Comparison of ENCODE assay signal across 14 mouse cellular contexts in the genomic region with DNA sequence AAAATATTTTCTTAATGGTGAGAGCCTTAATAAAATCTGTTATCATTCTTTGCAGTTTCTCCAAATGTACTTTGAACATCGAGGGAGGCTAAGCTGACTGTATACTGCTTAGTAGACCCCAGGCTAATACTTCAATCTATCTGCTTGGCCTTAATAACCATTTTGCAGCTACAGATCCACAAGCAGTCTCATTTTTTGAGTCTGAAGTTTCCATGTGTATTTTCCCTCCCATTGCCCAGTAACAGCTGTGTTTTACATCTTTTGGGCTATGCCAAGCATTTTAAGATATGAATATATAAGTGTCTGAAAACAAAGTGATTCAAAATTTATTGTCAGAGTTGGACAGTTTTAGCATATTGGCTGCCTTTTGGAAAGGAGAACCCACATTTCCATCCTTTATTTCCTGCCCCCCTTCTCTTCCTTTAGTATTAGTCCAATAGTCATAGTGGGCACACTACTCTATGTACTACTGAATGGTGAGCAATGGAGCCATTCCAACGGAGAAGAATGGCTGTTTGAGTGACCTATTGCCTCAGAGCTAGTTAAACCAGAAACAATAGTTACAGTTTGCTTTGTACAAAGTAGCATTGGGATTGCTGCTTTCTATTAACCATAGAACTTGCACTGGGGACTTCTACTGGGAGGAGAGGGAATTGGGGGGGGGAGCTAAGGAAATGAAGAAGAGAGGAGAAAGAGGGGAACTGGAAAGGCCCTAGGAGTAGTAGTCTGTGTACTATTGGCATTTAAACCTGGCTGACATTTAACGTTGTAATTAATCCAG. TPM values are rescaled to one million over a fixed set of nuclear protein-coding genes. Genes with fewer than 3 reads are reported as not detected.
DNase-seq lines count a peak whose midpoint lies in the region; ATAC-seq and TF ChIP-seq lines count a peak whose summit lies in the region.
"Had no signal": no experiment of that assay in that cellular context is flagged by ENCODE, and none has a peak within 500 bp of the region (broad histone marks: within the 10 kb centered on the region; RNA-seq: fewer than 3 reads in every experiment).

No protein-coding gene starts in this region.

- peaks cover 53% of the 10 kb centered on the region for H3K36me3 ChIP-seq in heart, embryonic 10.5 days
- H3K36me3 ChIP-seq in lung, embryonic 14.5 days (ENCODE audit: insufficient read depth), result peaks cover 61% of the 10 kb centered on the region
- peaks cover 22% of the 10 kb centered on the region for H3K36me3 ChIP-seq in hindbrain, embryonic 13.5 days
- H3K36me3 ChIP-seq in neural tube, embryonic 15.5 days, result no peaks in the 10 kb centered on the region

- intact Hi-C loops in heart, postnatal 25 days (cut with DNase I), result no loop called here

- H3K4me1 ChIP-seq in heart, embryonic 10.5 days, result peaks cover 39% of the 10 kb centered on the region
- peaks cover 9% of the 10 kb centered on the region; the same call in 1 of the 2 replicates for H3K4me1 ChIP-seq in lung, embryonic 14.5 days (ENCODE audit: insufficient read depth)
- H3K4me1 ChIP-seq in hindbrain, embryonic 13.5 days (replicated peaks), result peaks cover 54% of the 10 kb centered on the region
- H3K4me1 ChIP-seq in neural tube, embryonic 15.5 days, result peaks cover 46% of the 10 kb centered on the region

- peak; percentile 13 for DNase-seq in heart, embryonic 10.5 days (ENCODE audit: low spot score)
- DNase-seq in heart, postnatal 25 days (ENCODE audit: low spot score), result no peak
- DNase-seq in lung, embryonic 14.5 days, result peak; percentile 76
- no peak for DNase-seq in lung, postnatal 36 days
- no peak for DNase-seq in gastrocnemius, adult 18-20 months (ENCODE audit: low spot score)
- no peak for DNase-seq in right cerebral cortex, postnatal 10 days (ENCODE audit: low spot score in 2 of 2)
- DNase-seq: adrenal gland, adult 2 months; gastrocnemius, postnatal 36 days; kidney, postnatal 36 days; left cerebral cortex, postnatal 4 days; liver, embryonic 13.5 days; thymus, postnatal 25 days had no signal

- no peaks in the 10 kb centered on the region for H3K9me3 ChIP-seq in heart, embryonic 10.5 days
- no peaks in the 10 kb centered on the region for H3K9me3 ChIP-seq in lung, embryonic 14.5 days (ENCODE audit: low read depth, low read length)
- no peaks in the 10 kb centered on the region for H3K9me3 ChIP-seq in hindbrain, embryonic 13.5 days
- no peaks in the 10 kb centered on the region for H3K9me3 ChIP-seq in neural tube, embryonic 15.5 days (replicated peaks)
- H3K9me3 ChIP-seq: liver, embryonic 13.5 days had no signal

- peak overlapping the region; percentile 23; the same call in 1 of the 2 replicates for H3K9ac ChIP-seq in lung, embryonic 14.5 days
- H3K9ac ChIP-seq in hindbrain, embryonic 13.5 days, result peak overlapping the region; percentile 43; the same call in 1 of the 2 replicates
- 0 out of 2 replicates have a peak overlapping the region, but pooled peaks have one; percentile 3 for H3K9ac ChIP-seq in neural tube, embryonic 15.5 days (replicated peaks)
- H3K9ac ChIP-seq: liver, embryonic 13.5 days had no signal

- H3K4me3 ChIP-seq in heart, embryonic 10.5 days, result no peak overlapping the region
- no peak overlapping the region for H3K4me3 ChIP-seq in lung, embryonic 14.5 days (ENCODE audit: low read depth, low read length)
- peak overlapping the region; percentile 11; the same call in 1 of the 2 replicates for H3K4me3 ChIP-seq in hindbrain, embryonic 13.5 days
- H3K4me3 ChIP-seq in neural tube, embryonic 15.5 days (replicated peaks), result no peak overlapping the region
- H3K4me3 ChIP-seq: liver, embryonic 13.5 days had no signal

- 53% methylated on average over 3 of the region's 3 CpGs for WGBS in heart, embryonic 10.5 days
- WGBS in lung, embryonic 14.5 days, result 18% methylated on average over 3 of the region's 3 CpGs
- 41% methylated on average over 3 of the region's 3 CpGs for WGBS in hindbrain, embryonic 13.5 days
- WGBS in neural tube, embryonic 15.5 days, result 23% methylated on average over 3 of the region's 3 CpGs

- H3K27ac ChIP-seq in heart, embryonic 10.5 days, result 0 out of 2 replicates have a peak overlapping the region, but pooled peaks have one; percentile 22
- H3K27ac ChIP-seq in lung, embryonic 14.5 days (ENCODE audit: low read depth), result peak overlapping the region; percentile 100
- H3K27ac ChIP-seq in hindbrain, embryonic 13.5 days, result peak overlapping the region; percentile 62
- H3K27ac ChIP-seq in neural tube, embryonic 15.5 days (replicated peaks), result peak overlapping the region; percentile 28; the same call in 1 of the 2 replicates
- H3K27ac ChIP-seq: liver, embryonic 13.5 days had no signal

- peak overlapping the region; percentile 62 for H3K4me2 ChIP-seq in lung, embryonic 14.5 days
- peak overlapping the region; percentile 89 for H3K4me2 ChIP-seq in hindbrain, embryonic 13.5 days
- H3K4me2 ChIP-seq in neural tube, embryonic 15.5 days, result peak overlapping the region; percentile 87
- H3K4me2 ChIP-seq: liver, embryonic 13.5 days had no signal

- ATAC-seq in lung, embryonic 14.5 days (ENCODE audit: insufficient read depth), result peak; percentile 67
- ATAC-seq in hindbrain, embryonic 13.5 days (ENCODE audit: low FRiP score), result no peak
- no peak for ATAC-seq in neural tube, embryonic 15.5 days (ENCODE audit: low FRiP score)

- no peak for TF ChIP-seq CTCF in lung, embryonic 14.5 days (IDR thresholded peaks at IDR 0.05; ENCODE audit: low read depth)

- no peaks in the 10 kb centered on the region for H3K27me3 ChIP-seq in heart, embryonic 10.5 days (ENCODE audit: insufficient read depth, poor library complexity, severe bottlenecking)
- no peaks in the 10 kb centered on the region for H3K27me3 ChIP-seq in lung, embryonic 14.5 days (ENCODE audit: insufficient read depth, low read length)
- H3K27me3 ChIP-seq in hindbrain, embryonic 13.5 days, result no peaks in the 10 kb centered on the region
- H3K27me3 ChIP-seq in neural tube, embryonic 15.5 days (replicated peaks), result no peaks in the 10 kb centered on the region
- H3K27me3 ChIP-seq: liver, embryonic 13.5 days had no signal

RNA-seq across cellular contexts. Expression of a gene that starts 12.7 kb away (rescaled TPM):
- 111 and 139 TPM in 2 replicates for polyA plus RNA-seq in heart, embryonic 10.5 days (2016; fragmentation: Nextera tagmentation; extraction: Ambion mirVana)
- 10 to 100 TPM; 26.5 to 31.4 TPM for total RNA-seq in heart, postnatal 25 days (2021)
- 122 and 132 TPM in 2 replicates for polyA plus RNA-seq in lung, embryonic 14.5 days (2014; fragmentation: Nextera tagmentation; extraction: Ambion mirVana)
- polyA plus RNA-seq in hindbrain, embryonic 13.5 days (2015; fragmentation: Nextera tagmentation; extraction: Ambion mirVana), result 211 and 212 TPM in 2 replicates
- polyA plus RNA-seq in neural tube, embryonic 15.5 days (2015; fragmentation: Nextera tagmentation; extraction: Ambion mirVana), result 156 and 166 TPM in 2 replicates
- total RNA-seq in gastrocnemius, adult 18-20 months (2021), result 1 to 10 TPM; 3.6 to 4.0 TPM

Comparison
In these comparisons a context has a peak if more than half of its experiments do, and no peak if none do; other contexts are left out.
1. DNase-seq: peak in heart, embryonic 10.5 days (single experiment) and lung, embryonic 14.5 days (single experiment); none in heart, postnatal 25 days (single experiment), lung, postnatal 36 days (single experiment), gastrocnemius, adult 18-20 months (single experiment) and right cerebral cortex, postnatal 10 days (0 of 2).
2. H3K27ac ChIP-seq: peak in every context shown above with its lines; median percentile 100 in lung, embryonic 14.5 days; 62 in hindbrain, embryonic 13.5 days; 28 in neural tube, embryonic 15.5 days; 22 in heart, embryonic 10.5 days.
3. Peak in every context shown above with its lines, with median percentiles within 50 percentile points of each other: H3K4me2 ChIP-seq and H3K9ac ChIP-seq.